Mouse (Mus musculus) heart, postnatal 4 days (tissue): Measurements from ENCODE around the gene Wdr20. TPM values are rescaled to one million over a fixed set of nuclear protein-coding genes. Genes with fewer than 3 reads are reported as not detected.

Experiments used
- total RNA-seq, 2 experiments: library from RNA; stranded (reverse); gene quantifications; 2 replicates each; pipeline ENCODE4 v1.2.3; 2021

Wdr20 gene
- total RNA-seq, 2 experiments from 2014 or later = 33.7 to 35.2 TPM

Other genes with a start within 250 kb of the Wdr20 start
- 100 to 1,000 TPM; 172 to 173 TPM for gene Dync1h1, start 136.5 kb upstream of the Wdr20 start, total RNA-seq
- gene 1700001K19Rik, start 55.3 kb upstream of the Wdr20 start, total RNA-seq = not detected
- 100 to 1,000 TPM; 275 to 295 TPM for gene Hsp90aa1, start 35.2 kb upstream of the Wdr20 start, total RNA-seq
- gene Mok, start 103.0 kb downstream of the Wdr20 start, total RNA-seq = 1 to 10 TPM; 1.3 to 1.6 TPM
- gene Zfp839, start 112.3 kb downstream of the Wdr20 start, total RNA-seq = 1 to 10 TPM; 6.7 to 6.9 TPM
- 10 to 100 TPM; 45.7 to 50.1 TPM for gene Cinp, start 151.2 kb downstream of the Wdr20 start, total RNA-seq
- 1 to 10 TPM; 5.2 to 6.0 TPM for gene Tecpr2, start 151.3 kb downstream of the Wdr20 start, total RNA-seq
- 10 to 100 TPM; 22.4 to 28.0 TPM for gene Ankrd9, start 241.1 kb downstream of the Wdr20 start, total RNA-seq